Mouse (Mus musculus): ENCODE results near the gene Kcng1. TPM values are rescaled to one million over a fixed set of nuclear protein-coding genes. Genes with fewer than 3 reads are reported as not detected.

Gene Kcng1
- 10 to 100 TPM; 25.4 to 38.6 TPM for total RNA-seq (2021)

GRCm38 (mm10) chr2:168281582-168281981 lies at the start of gene Kcng1:
Kcng1 (minus strand) TSS chr2:168281736.
- intact Hi-C loops (cut with DNase I): no loop called here

DNA sequence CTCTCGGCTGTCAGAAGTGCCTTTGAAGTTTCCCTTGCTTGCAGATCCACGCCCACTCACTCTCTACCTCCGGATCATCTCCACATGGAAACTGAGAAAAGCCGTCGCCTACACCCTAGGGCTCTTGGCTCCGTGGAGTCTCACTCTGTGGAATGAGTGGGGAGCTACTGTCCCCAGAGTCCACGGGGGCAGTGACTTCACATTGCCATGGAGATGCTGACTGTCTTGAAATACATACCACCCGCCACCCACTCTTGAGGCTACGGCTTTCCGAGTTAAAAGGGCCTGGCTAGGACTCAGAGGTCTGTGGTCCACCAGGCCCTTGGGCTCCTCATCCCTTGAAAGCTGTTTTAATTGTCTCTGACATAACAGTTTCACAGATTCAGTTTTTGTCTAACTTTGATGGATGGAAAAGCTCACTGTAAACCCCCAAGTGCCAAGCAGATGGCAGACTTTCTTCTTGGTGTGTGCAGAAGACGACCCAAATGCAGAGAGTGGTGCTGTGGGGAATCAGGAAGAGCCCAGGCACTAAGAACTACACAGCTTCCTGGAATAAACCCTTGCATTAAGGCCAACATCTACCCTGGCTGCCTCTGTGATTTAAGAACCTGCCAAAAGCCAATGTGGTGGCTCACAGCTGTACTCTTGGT lies 49.0 kb upstream of the Kcng1 start:
- intact Hi-C loops (cut with DNase I): loop anchor here (2.0 kb wide), 1 partner anchor 110 kb away; no protein-coding TSS in a partner anchor

More at GRCm38 (mm10) chr2:168281582-168281981, at the start of gene Kcng1:
- DNase-seq (ENCODE audit: low spot score in 2 of 2): no peak

DNA sequence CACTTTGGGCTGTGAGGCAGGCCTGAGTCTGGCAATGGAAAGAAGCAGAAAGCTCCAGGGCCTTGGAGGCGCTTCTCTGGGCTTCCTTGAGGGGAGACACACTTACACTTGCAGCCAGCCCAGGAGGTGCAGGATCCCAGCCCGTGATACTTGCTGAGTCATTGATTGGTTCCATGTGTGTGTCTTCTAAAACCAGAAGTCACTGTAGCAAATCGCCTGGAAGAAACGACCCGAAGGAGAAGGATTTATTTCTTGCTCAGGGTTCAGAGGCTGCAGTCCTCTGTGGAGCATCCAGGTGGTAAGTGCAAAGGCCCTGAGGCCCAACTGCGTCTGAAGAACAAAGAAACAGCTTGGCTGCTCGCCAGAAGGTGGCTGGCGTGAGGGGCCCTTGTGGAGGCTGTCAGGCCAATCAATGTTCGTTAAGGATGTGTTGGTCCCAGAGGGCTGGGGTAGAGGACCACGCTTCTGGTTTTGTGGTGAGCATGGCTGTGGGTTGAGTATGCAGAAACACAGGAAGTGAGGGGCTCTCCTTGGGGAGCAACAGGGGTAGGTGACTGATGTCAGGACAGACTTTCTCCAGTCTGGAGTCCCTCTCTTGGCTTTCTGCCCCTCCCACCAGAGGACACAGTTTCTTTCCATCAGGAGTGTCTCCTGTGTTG lies 40.3 kb upstream of the Kcng1 start:
- no peak for DNase-seq (ENCODE audit: low spot score in 2 of 2)
- intact Hi-C loops (cut with DNase I): no loop called here

More for the DNA sequence above, 49.0 kb upstream of the Kcng1 start:
- peak; percentile 64 to 73 for DNase-seq (ENCODE audit: low spot score in 2 of 2)

GRCm38 (mm10) chr2:168320388-168321182 lies 39.0 kb upstream of the Kcng1 start:
- DNase-seq (ENCODE audit: low spot score in 2 of 2): no peak
- intact Hi-C loops (cut with DNase I): no loop called here

DNA sequence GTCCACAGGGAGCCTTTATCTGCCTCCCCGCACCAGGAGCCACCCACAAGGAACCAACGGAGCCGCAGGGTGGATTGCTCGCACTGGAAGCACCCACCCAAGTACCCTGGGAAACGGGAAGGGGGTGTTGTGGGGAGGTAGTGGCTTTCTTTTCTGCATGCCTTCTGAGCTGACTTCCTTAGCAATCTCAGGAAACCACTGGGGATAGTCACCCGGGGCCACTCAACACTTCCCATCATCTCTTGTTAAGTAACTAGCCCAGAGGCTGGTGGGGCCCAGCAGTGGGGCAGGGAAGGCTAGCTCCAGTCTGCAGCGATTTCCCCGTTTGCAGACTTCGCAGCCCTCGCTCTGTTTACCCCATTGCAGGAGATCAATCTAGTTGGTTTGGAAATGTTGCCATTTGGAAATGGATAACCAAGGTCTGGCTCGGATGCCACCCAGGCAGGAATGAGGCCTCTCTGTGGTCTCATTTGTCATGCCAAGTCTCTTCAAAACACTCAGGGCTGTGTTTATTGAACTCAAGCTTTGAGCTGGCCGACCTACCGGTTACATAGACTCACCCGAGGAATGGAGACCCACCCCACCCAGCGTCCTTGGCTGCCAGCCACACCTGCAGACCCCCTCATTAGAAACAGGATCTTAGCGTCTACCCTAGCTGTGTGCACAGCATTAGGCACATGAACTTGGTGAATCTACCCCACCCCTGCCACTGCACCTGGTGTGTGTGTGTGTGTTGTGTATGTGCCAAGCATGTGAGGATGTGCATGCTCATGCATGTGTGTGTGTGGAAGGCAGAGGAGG lies 33.3 kb upstream of the Kcng1 start:
- intact Hi-C loops (cut with DNase I): no loop called here
- no peak for DNase-seq (ENCODE audit: low spot score in 2 of 2)

DNA sequence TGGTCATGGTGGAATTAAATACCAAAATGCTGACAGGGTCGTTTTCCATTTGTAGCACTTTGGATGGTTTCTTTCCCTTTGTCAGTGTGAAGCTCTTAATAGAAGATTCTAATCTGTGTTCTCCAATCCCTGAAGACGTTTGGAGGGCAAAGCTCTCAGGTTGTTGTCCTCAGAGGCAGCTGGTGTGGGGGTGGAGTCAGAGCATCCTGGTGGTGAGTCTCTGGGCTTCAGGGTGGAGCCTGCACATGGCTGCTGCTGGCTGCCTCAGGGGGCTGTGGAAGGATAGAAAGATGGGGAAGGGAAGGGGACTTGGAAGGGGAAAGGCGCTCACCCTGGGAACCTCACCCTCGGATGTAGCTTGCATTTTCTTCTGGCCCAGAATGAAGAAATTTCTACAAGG lies 31.0 kb upstream of the Kcng1 start:
- DNase-seq (ENCODE audit: low spot score in 2 of 2): no peak
- intact Hi-C loops (cut with DNase I): no loop called here

DNA sequence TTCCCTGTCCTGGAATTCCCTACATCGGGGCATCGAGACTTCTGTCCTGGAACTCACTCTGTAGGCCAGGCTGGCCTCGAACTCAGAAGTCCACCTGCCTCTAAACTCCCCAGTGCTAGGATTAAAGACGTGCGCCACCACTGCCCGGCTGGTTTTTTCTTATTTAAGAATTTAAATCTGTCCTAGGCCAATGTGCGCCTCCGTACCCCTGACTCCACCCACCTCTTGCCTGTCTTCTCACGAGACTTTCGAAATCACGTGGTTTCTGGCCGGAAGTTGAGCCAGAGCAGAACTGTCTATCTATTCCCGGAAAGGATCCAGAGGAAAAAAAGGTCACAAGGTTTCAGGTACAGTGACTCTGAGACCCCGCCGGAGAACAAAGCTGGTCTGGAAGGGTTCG lies 29.5 kb upstream of the Kcng1 start:
- intact Hi-C loops (cut with DNase I): no loop called here
- no peak for DNase-seq (ENCODE audit: low spot score in 2 of 2)

- intact Hi-C loops (cut with DNase I): no loop called here
- DNase-seq (ENCODE audit: low spot score in 2 of 2): no peak
These were observed 27.4 kb upstream of the Kcng1 start for GRCm38 (mm10) chr2:168308916-168309315.

- intact Hi-C loops (cut with DNase I): no loop called here
- DNase-seq (ENCODE audit: low spot score in 2 of 2): peak; percentile 38 to 44
These were observed 18.1 kb upstream of the Kcng1 start for GRCm38 (mm10) chr2:168299650-168300049.

DNA sequence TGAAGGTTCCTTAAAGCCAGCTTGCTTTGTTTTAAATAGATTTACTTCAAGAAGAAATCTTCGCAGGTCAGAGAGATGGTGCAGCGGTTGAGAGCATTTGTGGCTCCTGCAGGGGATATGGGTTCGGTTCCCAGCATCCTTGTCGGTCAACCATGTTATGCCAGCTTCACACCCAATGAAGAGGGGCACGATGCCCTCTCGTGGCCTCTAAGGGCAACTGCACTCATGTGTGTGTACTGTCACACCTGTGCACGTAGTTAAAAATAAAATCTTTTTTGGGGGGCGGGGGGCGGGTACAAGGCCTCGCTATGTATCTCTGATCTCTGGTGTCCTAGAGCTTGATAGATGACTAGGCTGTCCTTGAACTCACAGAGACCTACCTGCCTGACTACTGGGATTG lies 15.0 kb upstream of the Kcng1 start:
- no peak for DNase-seq (ENCODE audit: low spot score in 2 of 2)
- intact Hi-C loops (cut with DNase I): no loop called here

- DNase-seq (ENCODE audit: low spot score in 2 of 2): no peak
- intact Hi-C loops (cut with DNase I): no loop called here
These were observed 11.0 kb upstream of the Kcng1 start for GRCm38 (mm10) chr2:168292521-168292920.

GRCm38 (mm10) chr2:168292041-168292440 lies 10.5 kb upstream of the Kcng1 start:
- DNase-seq (ENCODE audit: low spot score in 2 of 2): no peak
- intact Hi-C loops (cut with DNase I): no loop called here

DNA sequence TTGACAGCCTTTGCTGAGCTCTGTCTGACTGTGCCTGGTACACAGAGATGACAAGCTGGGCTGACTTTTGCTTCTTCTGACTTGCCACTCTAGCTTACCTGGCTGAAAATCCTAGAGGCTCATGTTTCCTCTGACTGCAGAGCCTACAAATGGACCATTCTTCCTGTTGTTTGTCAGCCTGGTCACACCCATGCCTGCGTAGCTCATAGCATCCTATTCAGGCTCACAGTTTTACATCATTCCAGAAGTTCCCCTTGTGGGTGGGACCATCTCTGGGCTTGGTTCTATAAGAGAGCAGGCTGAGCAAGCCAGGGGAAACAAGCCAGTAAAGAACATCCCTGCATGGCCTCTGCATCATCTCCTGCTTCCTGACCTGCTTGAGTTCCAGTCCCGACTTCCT lies 8.3 kb upstream of the Kcng1 start:
- intact Hi-C loops (cut with DNase I): no loop called here

GRCm38 (mm10) chr2:168289016-168289415 lies 7.5 kb upstream of the Kcng1 start:
- intact Hi-C loops (cut with DNase I): no loop called here
- no peak for DNase-seq (ENCODE audit: low spot score in 2 of 2)

More for the DNA sequence above, 8.3 kb upstream of the Kcng1 start:
- no peak for DNase-seq (ENCODE audit: low spot score in 2 of 2)

- no peak for DNase-seq (ENCODE audit: low spot score in 2 of 2)
- intact Hi-C loops (cut with DNase I): no loop called here
These were observed 5.5 kb upstream of the Kcng1 start for GRCm38 (mm10) chr2:168286987-168287386.

- intact Hi-C loops (cut with DNase I): no loop called here
- no peak for DNase-seq (ENCODE audit: low spot score in 2 of 2)
These were observed 3.6 kb upstream of the Kcng1 start for GRCm38 (mm10) chr2:168285143-168285542.

GRCm38 (mm10) chr2:168280729-168281581 lies 581 bp downstream of the Kcng1 start:
- peak in 1 of 2 experiments; percentile 62 for DNase-seq (ENCODE audit: low spot score in 2 of 2)
- intact Hi-C loops (cut with DNase I): no loop called here

DNA sequence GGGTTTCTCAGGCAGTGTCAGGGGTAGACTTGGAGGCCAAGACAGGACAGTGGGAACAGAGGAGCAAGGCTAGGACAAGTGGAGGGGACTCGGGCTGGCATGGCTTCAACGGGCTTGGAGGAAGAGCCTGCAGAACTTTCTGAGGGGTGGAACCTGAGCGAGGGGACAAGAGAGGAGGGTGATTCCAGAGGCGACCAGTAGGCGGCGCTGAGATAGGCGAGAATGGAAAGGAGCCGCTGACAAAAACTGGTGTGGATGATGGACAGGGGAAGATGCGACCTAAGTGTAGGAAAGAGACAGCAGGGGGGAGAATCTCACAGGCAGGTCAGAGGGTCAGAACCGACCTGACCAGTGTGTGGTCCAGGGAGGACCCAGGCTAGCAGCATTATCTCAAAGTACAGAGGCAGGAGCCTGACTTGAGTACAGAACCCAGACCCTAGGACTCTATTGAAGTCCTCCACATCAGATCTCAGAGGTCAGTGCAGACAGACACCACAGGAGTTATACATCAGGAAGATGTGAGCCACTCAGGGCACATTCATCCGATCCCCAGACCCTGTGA lies 7.1 kb downstream of the Kcng1 start:
- intact Hi-C loops (cut with DNase I): loop anchor here (1.0 kb wide), 1 partner anchor 171 kb away; no protein-coding TSS in a partner anchor
- peak; percentile 51 to 65 for DNase-seq (ENCODE audit: low spot score in 2 of 2)
